Mouse (Mus musculus) limb, embryonic 15.5 days (tissue): ENCODE data around the gene Psmb10. TPM values are rescaled to one million over a fixed set of nuclear protein-coding genes. Genes with fewer than 3 reads are reported as not detected.
A peak's percentile ranks its signal among the peaks of the same experiment; 100 is the strongest.
"Not testable (repeated sequence)": the region's sequence is repeated elsewhere in the genome, so short reads cannot be mapped to it uniquely, and the experiment has no call there.

ENCODE experiments used
- ATAC-seq: fragments of 200-750 bp; cut with Nextera tagmentation; 2 replicates; pipeline ENCODE4 v1.8.0; 2017; ENCODE audit warnings: low read depth, moderate TSS enrichment; ENCODE audit not compliant: insufficient number of reproducible peaks, low FRiP score, low TSS enrichment
- H3K27ac ChIP-seq: fragments of 300-500 bp; sonication (generic); 2 replicates; pipeline ENCODE4 v1.5.1; 2015; ENCODE audit warnings: moderate library complexity, mild to moderate bottlenecking, inconsistent platforms
- H3K27me3 ChIP-seq: fragments of 300-500 bp; sonication (generic); 2 replicates; pipeline ENCODE4 v1.6.1; 2015; ENCODE audit warnings: inconsistent platforms
- H3K36me3 ChIP-seq: fragments of 300-500 bp; sonication (generic); 2 replicates; pipeline ENCODE4 v1.6.1; 2015; ENCODE audit warnings: inconsistent platforms
- H3K4me1 ChIP-seq: fragments of 300-500 bp; sonication (generic); 2 replicates; pipeline ENCODE4 v1.6.1; 2015; ENCODE audit warnings: inconsistent platforms
- H3K4me2 ChIP-seq: fragments of 300-500 bp; sonication (generic); 2 replicates; pipeline ENCODE4 v1.6.1; 2015; ENCODE audit warnings: mild to moderate bottlenecking, inconsistent platforms
- H3K4me3 ChIP-seq: fragments of 300-500 bp; sonication (generic); 2 replicates; pipeline ENCODE4 v1.5.1; 2015; ENCODE audit warnings: mild to moderate bottlenecking, inconsistent platforms
- H3K9ac ChIP-seq: fragments of 300-500 bp; sonication (generic); 2 replicates; pipeline ENCODE4 v1.6.1; 2015; ENCODE audit warnings: inconsistent platforms
- H3K9me3 ChIP-seq: fragments of 300-500 bp; sonication (generic); 2 replicates; pipeline ENCODE4 v1.6.1; 2016; ENCODE audit warnings: inconsistent platforms
- WGBS: fragments of 180-500 bp; shearing (Covaris S2); methylation state at CpG from one replicate; pipeline ENCODE4 v1.1.7; 2015; 5-methylcytosine and 5-hydroxymethylcytosine counted together
- polyA plus RNA-seq: library from polyadenylated mRNA; unstranded; fragments of >200 nt; fragmentation: Nextera tagmentation; extraction: Ambion mirVana; gene quantifications from 2 replicates; pipeline ENCODE4 v1.2.1, GENCODE M21; 2015

Gene Psmb10
- polyA plus RNA-seq = 30.0 and 30.7 TPM in 2 replicates

DNA sequence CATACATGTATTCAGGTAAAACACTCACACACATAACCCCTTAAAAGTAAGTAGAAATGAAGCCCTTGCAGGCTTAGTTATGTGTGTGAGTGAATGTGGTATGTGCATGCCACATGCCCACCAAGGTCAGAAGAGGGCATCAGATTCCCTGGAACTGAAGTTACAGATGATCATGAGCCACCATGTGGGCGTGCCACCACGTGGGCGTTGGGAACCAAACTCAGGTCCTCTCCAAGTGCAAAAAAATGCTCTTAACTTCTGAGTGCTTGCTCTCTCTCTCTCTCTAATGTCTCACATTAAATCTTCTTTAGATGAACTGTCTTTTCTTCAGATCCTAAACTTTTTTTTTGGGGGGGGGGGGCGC is at the start of gene Psmb10:
TSS of gene Psmb10 (minus strand) at position 139 of the 364 bp plus-strand sequence.
- Histone ChIP-seq H3K4me3 (peak within 1 kb of the TSS; percentile 67), H3K4me2 (peak within 1 kb of the TSS; percentile 93), H3K27me3 (no peaks in the 10 kb centered on the region), H3K27ac (peak within 1 kb of the TSS; percentile 79), H3K4me1 (peaks cover 25% of the 10 kb centered on the region), H3K36me3 (peaks cover 42% of the 10 kb centered on the region), H3K9ac (peak within 1 kb of the TSS; percentile 65), H3K9me3 (no peaks in the 10 kb centered on the region)
- no peak for ATAC-seq
- WGBS = 18% methylated on average over 4 of the region's 4 CpGs

GRCm38 (mm10) chr8:105983406-105983805 is 45.2 kb upstream of the Psmb10 start:
- H3K4me1 ChIP-seq, H3K9ac ChIP-seq, H3K36me3 ChIP-seq, H3K4me2 ChIP-seq, H3K4me3 ChIP-seq, H3K9me3 ChIP-seq, H3K27me3 ChIP-seq, H3K27ac ChIP-seq, ATAC-seq: not testable (repeated sequence)
- 69% methylated on average over 11 of the region's 11 CpGs for WGBS

DNA sequence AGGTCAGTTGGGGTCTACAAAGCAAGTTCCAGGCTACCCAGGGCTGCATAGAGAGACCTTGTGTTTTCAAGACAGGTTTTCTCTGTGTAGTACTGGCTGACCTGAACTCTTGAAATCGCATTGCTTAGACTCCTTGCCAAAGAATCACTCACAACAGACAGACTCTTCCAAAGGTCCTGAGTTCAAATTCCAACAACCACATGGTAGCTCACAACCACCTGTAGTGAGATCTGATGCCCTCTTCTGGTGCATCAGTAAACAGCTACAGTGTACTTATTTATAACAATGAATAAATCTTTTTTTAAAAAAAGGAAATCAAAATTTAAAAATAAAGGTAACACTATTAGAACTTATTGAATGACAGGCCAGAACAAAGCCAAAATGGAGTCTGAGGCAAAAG is 42.9 kb upstream of the Psmb10 start:
- Histone ChIP-seq H3K9ac (no peak overlapping the region), H3K27ac (no peak overlapping the region), H3K27me3 (no peaks in the 10 kb centered on the region), H3K36me3 (no peaks in the 10 kb centered on the region), H3K4me3 (no peak overlapping the region), H3K9me3 (no peaks in the 10 kb centered on the region), H3K4me2 (no peak overlapping the region), H3K4me1 (no peaks in the 10 kb centered on the region)
- ATAC-seq = no peak
- 90% methylated on average over 1 of the region's 1 CpGs for WGBS

DNA sequence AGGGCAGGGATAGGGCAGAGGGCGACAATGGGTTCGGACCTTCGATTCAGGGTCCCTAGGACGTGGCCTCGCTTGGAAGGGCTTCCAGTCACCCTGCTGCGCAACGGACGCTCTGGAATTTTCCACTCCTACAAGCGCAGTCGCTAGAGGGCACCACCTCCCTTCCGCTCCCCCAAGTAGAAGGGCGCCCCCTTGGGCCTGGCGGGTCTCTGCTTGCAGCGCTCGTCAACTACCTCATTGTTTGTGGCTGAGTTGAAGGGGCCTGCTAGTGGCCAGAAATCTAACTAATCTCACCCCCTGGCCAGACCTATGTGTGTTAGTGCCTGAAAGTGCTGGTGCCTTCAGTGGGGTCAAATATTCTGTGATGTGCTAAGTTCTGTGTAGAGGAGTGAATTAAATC is 41.1 kb upstream of the Psmb10 start, which contains the start of gene Dpep3:
TSS of gene Dpep3 (minus strand) at position 105 of the 400 bp plus-strand sequence.
- Histone ChIP-seq H3K9ac (no peak within 1 kb of the TSS), H3K27ac (no peak within 1 kb of the TSS), H3K4me3 (no peak within 1 kb of the TSS), H3K36me3 (no peaks in the 10 kb centered on the region), H3K9me3 (no peaks in the 10 kb centered on the region), H3K4me1 (no peaks in the 10 kb centered on the region), H3K4me2 (no peak within 1 kb of the TSS), H3K27me3 (no peaks in the 10 kb centered on the region)
- no peak for ATAC-seq
- 91% methylated on average over 15 of the region's 15 CpGs for WGBS

GRCm38 (mm10) chr8:105975363-105975762 is 37.1 kb upstream of the Psmb10 start:
- no peaks in the 10 kb centered on the region for H3K4me1 ChIP-seq
- H3K9ac ChIP-seq = no peak overlapping the region
- H3K36me3 ChIP-seq = no peaks in the 10 kb centered on the region
- no peak overlapping the region for H3K27ac ChIP-seq
- no peak overlapping the region for H3K4me3 ChIP-seq
- H3K27me3 ChIP-seq = no peaks in the 10 kb centered on the region
- WGBS = 63% methylated on average over 7 of the region's 7 CpGs
- H3K9me3 ChIP-seq = no peaks in the 10 kb centered on the region
- no peak overlapping the region for H3K4me2 ChIP-seq
- no peak for ATAC-seq

- H3K9me3 ChIP-seq = no peaks in the 10 kb centered on the region
- no peak for ATAC-seq
- H3K9ac ChIP-seq = no peak overlapping the region
- no peak overlapping the region for H3K4me3 ChIP-seq
- no peak overlapping the region for H3K4me2 ChIP-seq
- peaks cover 10% of the 10 kb centered on the region for H3K4me1 ChIP-seq
- H3K27me3 ChIP-seq = no peaks in the 10 kb centered on the region
- no peak overlapping the region for H3K27ac ChIP-seq
- no peaks in the 10 kb centered on the region for H3K36me3 ChIP-seq
- WGBS = 65% methylated on average over 8 of the region's 8 CpGs
These were observed 32.9 kb upstream of the Psmb10 start for GRCm38 (mm10) chr8:105971019-105971720.

- H3K27me3 ChIP-seq = no peaks in the 10 kb centered on the region
- 57% methylated on average over 1 of the region's 1 CpGs for WGBS
- no peaks in the 10 kb centered on the region for H3K36me3 ChIP-seq
- H3K4me2 ChIP-seq = no peak overlapping the region
- H3K4me1 ChIP-seq = peaks cover 19% of the 10 kb centered on the region
- H3K27ac ChIP-seq = no peak overlapping the region
- H3K9ac ChIP-seq = no peak overlapping the region
- no peaks in the 10 kb centered on the region for H3K9me3 ChIP-seq
- no peak overlapping the region for H3K4me3 ChIP-seq
- ATAC-seq = no peak
These were observed 31.1 kb upstream of the Psmb10 start for GRCm38 (mm10) chr8:105969367-105969766.

GRCm38 (mm10) chr8:105966692-105967311 is 28.6 kb upstream of the Psmb10 start:
- Histone ChIP-seq H3K9ac (no peak overlapping the region), H3K36me3 (no peaks in the 10 kb centered on the region), H3K4me1 (peaks cover 39% of the 10 kb centered on the region), H3K27ac (peak overlapping the region; percentile 67), H3K9me3 (no peaks in the 10 kb centered on the region), H3K4me2 (peak overlapping the region; percentile 63), H3K27me3 (no peaks in the 10 kb centered on the region), H3K4me3 (peak overlapping the region; percentile 88)
- WGBS = 6% methylated on average over 19 of the region's 19 CpGs
- ATAC-seq = no peak

GRCm38 (mm10) chr8:105965905-105966341 is 27.7 kb upstream of the Psmb10 start, which contains the start of gene Slc12a4:
TSS of gene Slc12a4 (minus strand) at chr8:105966097.
- Histone ChIP-seq H3K4me2 (peak within 1 kb of the TSS; percentile 63), H3K4me3 (peak within 1 kb of the TSS; percentile 88), H3K9me3 (no peaks in the 10 kb centered on the region), H3K27me3 (no peaks in the 10 kb centered on the region), H3K27ac (peak within 1 kb of the TSS; percentile 96), H3K4me1 (peaks cover 46% of the 10 kb centered on the region), H3K9ac (peak within 1 kb of the TSS; percentile 82), H3K36me3 (no peaks in the 10 kb centered on the region)
- peak; percentile 89 for ATAC-seq
- under 1% methylated on average over 42 of the region's 47 CpGs for WGBS

GRCm38 (mm10) chr8:105965266-105965904 is 27.1 kb upstream of the Psmb10 start:
- H3K27me3 ChIP-seq = no peaks in the 10 kb centered on the region
- no peaks in the 10 kb centered on the region for H3K9me3 ChIP-seq
- H3K4me1 ChIP-seq = peaks cover 48% of the 10 kb centered on the region
- H3K4me3 ChIP-seq = peak overlapping the region; percentile 88
- H3K27ac ChIP-seq = peak overlapping the region; percentile 96
- H3K4me2 ChIP-seq = peak overlapping the region; percentile 63
- peak; percentile 78 for ATAC-seq
- 0 out of 2 replicates have a peak, but pooled peaks cover under 1% of the 10 kb centered on the region for H3K36me3 ChIP-seq
- H3K9ac ChIP-seq = peak overlapping the region; percentile 82
- 1% methylated on average over 40 of the region's 40 CpGs for WGBS

GRCm38 (mm10) chr8:105964506-105965265 is 26.4 kb upstream of the Psmb10 start:
- 43% methylated on average over 12 of the region's 12 CpGs for WGBS
- Histone ChIP-seq H3K9ac (peak overlapping the region; percentile 82), H3K9me3 (no peaks in the 10 kb centered on the region), H3K36me3 (peaks cover 8% of the 10 kb centered on the region), H3K27me3 (no peaks in the 10 kb centered on the region), H3K4me2 (peak overlapping the region; percentile 63), H3K27ac (peak overlapping the region; percentile 96; the same call in 1 of the 2 replicates), H3K4me3 (peak overlapping the region; percentile 88), H3K4me1 (peaks cover 54% of the 10 kb centered on the region)
- ATAC-seq = no peak
